Mouse (Mus musculus): ENCODE results near the gene Vps45. TPM values are rescaled to one million over a fixed set of nuclear protein-coding genes. Genes with fewer than 3 reads are reported as not detected.

Vps45 gene
- polyA plus RNA-seq, 1 experiment: 1.3 TPM

GRCm38 (mm10) chr3:96017461-96017860 lies 40.8 kb downstream of the Vps45 start:
- TF ChIP-seq GATA1 (IDR thresholded peaks at IDR 0.05; ENCODE audit: low read length) (no peak), TAL1 (IDR thresholded peaks at IDR 0.05; ENCODE audit: low read length) (no peak)
- H3K4me3 ChIP-seq (replicated peaks): no peak overlapping the region
- peaks cover 26% of the 10 kb centered on the region for H3K4me1 ChIP-seq (ENCODE audit: control insufficient read depth)
- H3K27me3 ChIP-seq (ENCODE audit: control insufficient read depth): no peaks in the 10 kb centered on the region
- peaks cover 4% of the 10 kb centered on the region for H3K36me3 ChIP-seq (ENCODE audit: control insufficient read depth)
- H3K9me3 ChIP-seq (ENCODE audit: control insufficient read depth, low read length): no peaks in the 10 kb centered on the region

DNA sequence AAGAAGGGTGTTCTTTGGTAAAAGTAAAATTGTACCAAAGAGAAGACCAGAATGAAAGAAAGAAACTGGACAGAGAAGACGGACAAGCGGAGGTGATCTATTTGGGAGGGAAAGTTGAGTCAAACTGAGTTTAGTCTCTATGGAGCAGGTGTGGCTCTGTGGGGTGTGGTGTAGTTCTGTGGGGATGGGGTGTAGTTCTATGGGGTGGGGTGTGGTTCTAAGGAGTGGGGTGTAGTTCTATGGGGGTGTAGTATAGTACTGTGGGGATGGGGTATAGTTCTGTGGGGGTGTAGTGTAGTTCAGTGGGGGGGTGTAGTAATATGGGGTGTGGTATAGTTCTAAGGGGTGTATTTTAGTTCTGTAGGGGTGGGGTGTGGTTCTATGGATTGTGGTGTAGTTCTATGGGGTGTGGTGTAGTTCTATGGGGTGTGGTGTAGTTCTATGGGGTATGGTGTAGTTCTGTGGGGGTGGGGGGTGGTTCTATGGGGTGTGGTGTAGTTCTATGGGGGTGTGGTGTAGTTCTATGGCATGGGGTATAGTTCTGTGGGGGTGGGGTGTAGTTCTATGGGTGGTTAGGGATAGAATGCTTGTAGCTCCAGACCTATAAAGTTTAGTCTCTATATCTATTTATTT lies 41.9 kb downstream of the Vps45 start:
- Histone ChIP-seq H3K4me1 (ENCODE audit: control insufficient read depth) (peaks cover 16% of the 10 kb centered on the region), H3K36me3 (ENCODE audit: control insufficient read depth) (peaks cover 4% of the 10 kb centered on the region), H3K4me3 (replicated peaks) (no peak overlapping the region), H3K27me3 (ENCODE audit: control insufficient read depth) (no peaks in the 10 kb centered on the region), H3K9me3 (ENCODE audit: control insufficient read depth, low read length) (no peaks in the 10 kb centered on the region)
- TF ChIP-seq GATA1 (IDR thresholded peaks at IDR 0.05; ENCODE audit: low read length): no peak
- no peak for TF ChIP-seq TAL1 (IDR thresholded peaks at IDR 0.05; ENCODE audit: low read length)

- Histone ChIP-seq H3K27me3 (ENCODE audit: control insufficient read depth) (no peaks in the 10 kb centered on the region), H3K4me1 (ENCODE audit: control insufficient read depth) (peaks cover 12% of the 10 kb centered on the region), H3K36me3 (ENCODE audit: control insufficient read depth) (peaks cover 4% of the 10 kb centered on the region), H3K4me3 (replicated peaks) (no peak overlapping the region), H3K9me3 (ENCODE audit: control insufficient read depth, low read length) (no peaks in the 10 kb centered on the region)
- TF ChIP-seq TAL1 (IDR thresholded peaks at IDR 0.05; ENCODE audit: low read length): no peak
- no peak for TF ChIP-seq GATA1 (IDR thresholded peaks at IDR 0.05; ENCODE audit: low read length)
These were observed 42.6 kb downstream of the Vps45 start for GRCm38 (mm10) chr3:96015681-96016080.

DNA sequence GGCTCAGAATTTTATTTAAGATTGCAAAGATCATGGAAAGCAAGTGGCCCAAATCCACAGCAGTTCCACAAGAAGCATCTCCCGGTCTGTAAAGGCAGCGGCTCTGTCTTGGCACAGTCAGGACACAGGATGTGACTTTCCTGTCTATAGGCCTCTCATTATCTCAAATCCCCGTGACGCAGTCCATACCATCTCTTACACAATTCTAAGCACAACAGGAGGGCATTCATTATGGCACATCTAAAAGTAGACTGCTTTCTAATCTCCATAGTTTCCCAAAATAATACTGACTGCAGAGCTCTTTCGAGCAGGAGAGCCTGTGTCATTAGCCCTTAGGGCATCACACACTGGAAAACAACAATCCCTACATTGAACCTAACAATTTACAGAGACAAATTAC lies 45.5 kb downstream of the Vps45 start:
- Histone ChIP-seq H3K36me3 (ENCODE audit: control insufficient read depth) (no peaks in the 10 kb centered on the region; the same call in 1 of the 2 replicates), H3K4me1 (ENCODE audit: control insufficient read depth) (peaks cover 12% of the 10 kb centered on the region), H3K9me3 (ENCODE audit: control insufficient read depth, low read length) (no peaks in the 10 kb centered on the region), H3K4me3 (replicated peaks) (no peak overlapping the region), H3K27me3 (ENCODE audit: control insufficient read depth) (no peaks in the 10 kb centered on the region)
- TF ChIP-seq GATA1 (IDR thresholded peaks at IDR 0.05; ENCODE audit: low read length) (no peak), TAL1 (IDR thresholded peaks at IDR 0.05; ENCODE audit: low read length) (no peak)

GRCm38 (mm10) chr3:96008463-96008862 lies 49.8 kb downstream of the Vps45 start:
- no peak overlapping the region for H3K4me3 ChIP-seq (replicated peaks)
- H3K27me3 ChIP-seq (ENCODE audit: control insufficient read depth): no peaks in the 10 kb centered on the region
- peaks cover 2% of the 10 kb centered on the region; the same call in 1 of the 2 replicates for H3K4me1 ChIP-seq (ENCODE audit: control insufficient read depth)
- TF ChIP-seq GATA1 (IDR thresholded peaks at IDR 0.05; ENCODE audit: low read length) (no peak), TAL1 (IDR thresholded peaks at IDR 0.05; ENCODE audit: low read length) (no peak)
- no peaks in the 10 kb centered on the region for H3K9me3 ChIP-seq (ENCODE audit: control insufficient read depth, low read length)
- no peaks in the 10 kb centered on the region for H3K36me3 ChIP-seq (ENCODE audit: control insufficient read depth)

- peaks cover 42% of the 10 kb centered on the region for H3K4me1 ChIP-seq (ENCODE audit: control insufficient read depth)
- H3K9me3 ChIP-seq (ENCODE audit: control insufficient read depth, low read length): no peaks in the 10 kb centered on the region
- TF ChIP-seq GATA1 (IDR thresholded peaks at IDR 0.05; ENCODE audit: low read length) (no peak), TAL1 (IDR thresholded peaks at IDR 0.05; ENCODE audit: low read length) (no peak)
- H3K36me3 ChIP-seq (ENCODE audit: control insufficient read depth): peaks cover 2% of the 10 kb centered on the region
- no peak overlapping the region for H3K4me3 ChIP-seq (replicated peaks)
- H3K27me3 ChIP-seq (ENCODE audit: control insufficient read depth): peaks cover 12% of the 10 kb centered on the region
These were observed 56.7 kb downstream of the Vps45 start for GRCm38 (mm10) chr3:96001560-96001959.

DNA sequence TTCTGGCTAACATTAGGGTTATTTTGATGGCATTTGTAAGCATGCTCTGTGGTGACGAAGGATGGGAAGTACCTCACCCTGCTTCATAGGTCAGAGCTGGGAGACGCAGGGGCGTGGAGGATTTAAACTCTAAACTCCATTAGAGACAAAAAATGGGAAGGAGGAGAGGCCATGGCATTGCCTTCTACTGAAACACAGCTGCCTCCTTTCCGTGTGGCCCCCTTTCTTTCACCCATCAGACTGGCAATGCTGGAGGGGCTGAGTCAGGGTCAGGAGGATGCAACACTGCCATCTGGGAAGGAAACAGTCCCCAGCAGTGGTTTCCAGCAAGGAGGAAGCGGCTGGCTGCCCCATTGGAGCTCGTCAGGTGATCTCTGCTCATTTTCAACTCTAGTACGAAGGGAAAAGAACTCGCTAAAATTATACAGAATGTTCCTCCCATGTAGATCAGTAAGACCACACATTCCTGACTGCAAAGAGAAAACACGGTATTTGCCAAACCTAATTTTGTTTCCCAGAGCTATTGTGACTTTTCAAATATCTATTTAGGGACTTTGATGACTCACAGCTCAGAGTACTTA lies 57.3 kb downstream of the Vps45 start:
- TF ChIP-seq TAL1 (IDR thresholded peaks at IDR 0.05; ENCODE audit: low read length) (no peak), GATA1 (IDR thresholded peaks at IDR 0.05; ENCODE audit: low read length) (no peak)
- H3K4me1 ChIP-seq (ENCODE audit: control insufficient read depth): peaks cover 47% of the 10 kb centered on the region
- H3K4me3 ChIP-seq (replicated peaks): no peak overlapping the region
- H3K9me3 ChIP-seq (ENCODE audit: control insufficient read depth, low read length): no peaks in the 10 kb centered on the region
- peaks cover 18% of the 10 kb centered on the region for H3K27me3 ChIP-seq (ENCODE audit: control insufficient read depth)
- peaks cover 2% of the 10 kb centered on the region for H3K36me3 ChIP-seq (ENCODE audit: control insufficient read depth)

DNA sequence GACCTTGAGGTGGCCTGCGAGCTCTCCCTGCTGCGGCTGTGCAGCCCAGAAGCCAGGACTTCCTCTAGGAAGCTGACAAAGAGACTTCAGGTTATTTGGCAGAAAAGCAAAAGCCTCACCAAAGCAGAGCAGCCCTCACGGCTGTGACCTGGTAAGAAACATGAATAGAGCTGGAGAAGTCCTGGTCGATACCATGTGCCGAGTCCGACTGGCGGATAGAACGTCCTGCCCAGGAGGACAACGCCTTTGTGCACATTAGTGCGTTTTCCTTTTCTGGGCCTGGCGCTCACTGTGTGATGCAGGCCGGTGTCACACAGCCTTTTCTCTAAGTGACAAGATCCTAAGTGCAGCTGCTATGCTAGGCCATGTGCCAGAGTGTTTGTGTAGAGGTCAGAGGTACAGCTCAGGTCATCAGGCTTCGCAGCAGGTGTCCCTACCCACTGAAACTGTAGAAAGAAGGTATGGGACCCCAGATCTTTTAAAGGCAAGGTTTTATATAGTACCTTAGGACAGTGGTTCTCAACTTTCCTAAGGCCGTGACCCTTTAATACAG lies 58.1 kb downstream of the Vps45 start:
- no peak for TF ChIP-seq GATA1 (IDR thresholded peaks at IDR 0.05; ENCODE audit: low read length)
- TF ChIP-seq TAL1 (IDR thresholded peaks at IDR 0.05; ENCODE audit: low read length): no peak
- no peaks in the 10 kb centered on the region for H3K9me3 ChIP-seq (ENCODE audit: control insufficient read depth, low read length)
- peaks cover 53% of the 10 kb centered on the region for H3K4me1 ChIP-seq (ENCODE audit: control insufficient read depth)
- H3K27me3 ChIP-seq (ENCODE audit: control insufficient read depth): peaks cover 27% of the 10 kb centered on the region
- H3K4me3 ChIP-seq (replicated peaks): no peak overlapping the region
- H3K36me3 ChIP-seq (ENCODE audit: control insufficient read depth): peaks cover 2% of the 10 kb centered on the region

GRCm38 (mm10) chr3:95999308-96000079 lies 58.8 kb downstream of the Vps45 start:
- Histone ChIP-seq H3K4me1 (ENCODE audit: control insufficient read depth) (peaks cover 55% of the 10 kb centered on the region), H3K36me3 (ENCODE audit: control insufficient read depth) (peaks cover 2% of the 10 kb centered on the region), H3K9me3 (ENCODE audit: control insufficient read depth, low read length) (peaks cover 2% of the 10 kb centered on the region; the same call in 1 of the 2 replicates), H3K27me3 (ENCODE audit: control insufficient read depth) (peaks cover 33% of the 10 kb centered on the region), H3K4me3 (replicated peaks) (no peak overlapping the region)
- TF ChIP-seq GATA1 (IDR thresholded peaks at IDR 0.05; ENCODE audit: low read length) (no peak), TAL1 (IDR thresholded peaks at IDR 0.05; ENCODE audit: low read length) (peak; percentile 55; the same call in 2 of the 3 replicates)
